Mouse (Mus musculus) left cerebral cortex, adult 11 months (tissue): Measurements from ENCODE around the gene Il12rb2.

Experiments
- DNase-seq: peaks from one replicate; pipeline ENCODE4 v3.0.0; 2022; ENCODE audit warnings: low spot score

The Il12rb2 gene

DNA sequence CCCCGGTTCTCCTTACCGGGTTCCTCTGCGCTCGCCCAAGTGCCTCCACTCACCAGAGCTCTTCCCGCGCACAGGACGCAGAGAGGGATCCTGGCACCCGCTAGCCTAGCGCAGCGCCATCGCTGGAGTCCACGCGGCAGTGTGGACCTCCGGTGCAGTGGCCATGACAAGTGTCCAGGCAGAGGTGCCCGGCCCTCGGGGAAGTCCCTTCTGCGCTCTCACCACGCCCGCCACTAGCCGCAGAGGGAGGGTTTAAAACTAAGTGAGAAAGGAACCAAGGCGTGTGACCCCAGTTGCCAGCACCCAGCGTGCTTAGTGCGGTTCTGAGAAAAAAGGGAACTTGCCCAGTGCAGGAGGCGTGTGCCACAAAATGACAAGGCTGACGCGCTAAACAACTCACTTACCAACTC lies at the start of gene Il12rb2:
Il12rb2 (minus strand) TSS at position 207 of the 410 bp plus-strand sequence.
- DNase-seq: no peak

- no peak for DNase-seq
Measured at GRCm38 (mm10) chr6:67421761-67422160, 45.8 kb upstream of the Il12rb2 start.

GRCm38 (mm10) chr6:67416557-67416956 lies 40.6 kb upstream of the Il12rb2 start:
- DNase-seq: no peak

- no peak for DNase-seq
Measured at GRCm38 (mm10) chr6:67415276-67415675, 39.3 kb upstream of the Il12rb2 start.

GRCm38 (mm10) chr6:67413378-67413777 lies 37.4 kb upstream of the Il12rb2 start:
- no peak for DNase-seq

DNA sequence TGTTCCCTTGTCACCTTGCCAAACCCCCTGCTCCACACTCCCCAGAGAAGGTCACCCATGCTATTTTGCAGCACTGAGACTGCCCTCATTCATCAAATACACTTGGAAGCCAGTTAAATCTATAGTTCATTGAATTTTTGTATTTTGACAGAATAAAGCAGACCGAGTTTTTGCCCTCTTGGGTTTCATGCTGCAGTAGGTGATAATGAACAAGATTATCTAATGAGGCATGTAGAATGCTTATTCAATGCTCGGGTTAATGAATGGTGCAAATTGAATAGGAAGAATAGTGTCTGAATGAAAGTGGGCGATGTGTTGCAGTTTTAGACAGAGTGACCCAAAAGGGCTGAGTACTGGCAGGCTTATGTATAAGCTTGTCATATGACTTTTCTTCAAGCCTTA lies 29.3 kb upstream of the Il12rb2 start:
- no peak for DNase-seq

- no peak for DNase-seq
Measured at GRCm38 (mm10) chr6:67399551-67399950, 23.6 kb upstream of the Il12rb2 start.

DNA sequence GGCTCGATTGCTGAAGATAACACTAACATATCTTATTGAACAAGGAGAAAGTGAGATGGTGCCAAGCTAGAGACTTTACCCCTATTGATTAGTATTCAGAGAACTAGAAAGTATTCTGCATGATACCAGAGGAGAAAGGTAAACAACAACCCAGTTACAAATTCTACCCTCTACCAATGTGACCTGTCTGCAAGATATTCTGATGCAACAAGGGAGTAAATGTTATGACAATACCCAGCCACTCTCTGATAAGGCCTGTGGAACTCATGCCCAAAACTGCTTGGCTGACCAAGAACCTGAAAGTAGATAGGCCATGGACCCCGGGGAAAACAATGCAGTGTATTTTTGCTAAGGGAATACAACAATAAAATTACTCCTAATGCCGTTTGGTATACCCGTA lies 10.2 kb downstream of the Il12rb2 start:
- DNase-seq: no peak

GRCm38 (mm10) chr6:67348065-67348464 lies 27.9 kb downstream of the Il12rb2 start:
- no peak for DNase-seq

DNA sequence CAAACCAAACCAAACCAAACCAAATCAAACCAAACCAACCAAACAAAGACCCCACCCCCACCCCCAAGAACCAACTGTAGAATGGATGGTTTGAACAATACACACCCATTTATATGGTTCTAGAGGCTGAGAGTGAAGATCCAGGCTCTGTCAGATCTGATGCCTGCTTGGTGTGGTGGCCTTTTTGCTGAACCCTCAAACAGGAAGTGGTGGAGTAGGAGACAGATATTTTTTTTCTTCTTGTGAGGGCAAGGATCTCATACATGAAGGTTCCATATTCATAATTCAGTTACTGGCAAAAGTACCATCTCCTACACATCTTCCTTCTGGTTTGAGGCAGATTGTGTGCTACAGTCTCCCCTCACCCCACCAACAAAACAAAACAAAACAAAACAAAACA lies 36.5 kb downstream of the Il12rb2 start:
- DNase-seq: no peak

DNA sequence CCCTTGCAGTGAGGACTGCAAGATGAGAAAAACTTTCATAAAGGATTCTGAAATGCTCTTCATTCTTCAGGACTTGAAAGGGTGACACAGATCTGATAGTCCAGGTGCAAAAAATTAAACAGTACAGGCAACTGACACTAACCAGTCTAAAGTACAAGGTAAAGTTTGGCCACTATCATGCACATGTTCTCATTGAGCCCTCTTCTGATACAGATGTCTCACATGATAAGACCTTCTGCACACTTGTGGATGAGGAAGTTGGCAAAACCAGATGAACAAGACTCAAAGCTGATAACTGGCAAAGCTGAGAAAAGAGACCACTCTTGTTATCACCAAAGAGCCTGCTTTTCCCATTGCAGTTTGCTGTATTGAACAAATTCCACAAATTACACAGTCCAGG lies 38.0 kb downstream of the Il12rb2 start:
- no peak for DNase-seq

GRCm38 (mm10) chr6:67323788-67324187 lies 52.2 kb downstream of the Il12rb2 start:
- no peak for DNase-seq

DNA sequence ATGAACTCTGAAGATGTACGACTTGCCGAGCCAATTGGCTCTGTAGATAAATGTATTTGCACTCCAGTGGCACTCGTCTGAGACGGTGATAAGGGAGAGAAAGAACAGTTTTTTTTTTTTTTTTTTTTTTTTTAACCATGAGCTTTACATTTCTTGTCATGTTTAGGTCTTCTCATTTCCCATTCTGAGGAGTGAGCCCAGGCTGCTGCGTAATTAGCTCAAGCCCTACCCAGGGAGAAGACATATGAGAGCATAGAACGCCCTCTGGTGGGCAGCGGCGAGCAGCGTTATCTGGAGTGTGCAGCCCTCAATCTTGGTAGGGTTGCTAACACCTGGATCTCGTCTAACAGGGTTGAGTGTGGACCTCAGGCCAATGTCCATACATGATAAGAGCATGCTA lies 57.5 kb downstream of the Il12rb2 start:
- DNase-seq: no peak

GRCm38 (mm10) chr6:67317827-67318338 lies 58.1 kb downstream of the Il12rb2 start:
- no peak for DNase-seq

- DNase-seq: no peak
Measured at GRCm38 (mm10) chr6:67317068-67317467, 58.9 kb downstream of the Il12rb2 start.

DNA sequence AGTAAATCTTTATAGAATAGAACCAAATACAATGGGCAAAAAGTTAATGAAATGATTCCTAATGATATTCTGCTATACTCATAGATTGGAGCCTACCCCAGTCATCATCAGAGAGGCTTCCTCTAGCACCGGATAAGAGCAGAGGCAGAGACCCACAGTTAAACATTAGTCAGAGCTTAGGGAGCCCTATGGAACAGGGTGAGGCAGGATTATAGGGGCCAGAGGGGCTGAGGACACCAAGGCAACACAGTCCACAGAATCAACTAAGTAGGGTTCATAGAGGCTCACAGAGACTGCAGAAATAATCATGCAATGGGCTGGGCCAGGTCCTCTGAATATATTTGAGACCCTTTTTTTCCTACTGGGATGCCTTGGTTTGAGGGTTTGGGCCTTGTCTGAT lies 61.3 kb downstream of the Il12rb2 start:
- no peak for DNase-seq

DNA sequence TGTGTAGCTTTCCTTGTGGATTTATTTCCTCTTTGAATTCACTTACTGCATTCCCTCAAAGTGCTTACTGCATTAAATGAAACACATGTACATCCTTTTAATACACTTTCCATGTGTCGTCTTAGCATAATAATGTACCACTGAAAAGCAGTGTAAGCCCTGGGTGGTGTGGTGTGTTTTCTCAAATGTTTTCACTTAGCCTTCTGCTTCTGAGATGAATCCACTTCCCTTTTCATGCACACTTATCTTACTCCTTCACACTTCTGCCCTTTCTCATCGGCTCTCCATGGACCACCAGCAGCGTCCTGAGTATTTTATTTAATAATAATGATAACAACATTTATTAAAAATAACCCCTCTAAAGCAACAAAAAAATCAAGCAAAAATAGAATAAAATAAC lies 66.2 kb downstream of the Il12rb2 start:
- no peak for DNase-seq

DNA sequence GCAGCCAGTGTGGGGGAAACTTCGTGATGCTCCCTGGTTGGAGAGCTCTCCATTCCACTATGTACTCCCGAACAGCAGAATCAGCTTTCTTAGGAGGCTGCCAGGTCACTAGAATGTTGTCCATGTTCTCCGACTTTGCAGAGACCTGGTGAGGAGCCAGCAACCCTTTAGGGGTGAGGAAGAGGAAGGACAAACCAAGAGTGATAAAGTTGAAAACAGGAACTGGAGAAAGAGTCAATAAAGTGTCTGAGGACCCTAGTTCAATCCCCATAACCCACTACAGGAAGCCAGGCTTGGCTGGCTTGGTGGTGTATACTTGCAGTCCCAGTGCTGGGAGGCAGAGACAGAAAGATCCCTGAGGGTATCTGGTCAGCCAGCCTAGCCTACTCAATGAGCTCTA lies 67.0 kb downstream of the Il12rb2 start:
- DNase-seq: no peak

DNA sequence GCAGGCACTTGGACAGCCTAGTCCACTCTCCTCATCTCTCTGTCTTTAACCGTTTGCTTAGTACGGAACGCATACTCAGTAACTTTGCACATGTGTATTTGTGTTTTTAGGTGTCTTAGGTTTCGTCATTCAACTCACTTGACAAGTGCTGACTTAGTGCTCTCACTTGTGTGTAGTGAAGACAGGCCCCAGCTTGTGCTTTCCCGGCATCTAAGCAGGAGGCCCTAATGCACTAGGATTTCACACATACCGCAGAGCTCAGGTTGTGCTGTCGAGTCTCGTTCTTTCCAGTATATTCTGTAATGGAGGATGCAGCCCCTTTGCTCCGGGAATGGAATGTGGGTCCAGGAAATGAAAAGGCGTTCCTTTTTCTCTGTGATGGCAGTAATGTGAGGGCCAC lies 72.8 kb downstream of the Il12rb2 start:
- DNase-seq: no peak

- DNase-seq: no peak
Measured at GRCm38 (mm10) chr6:67302471-67302870, 73.5 kb downstream of the Il12rb2 start.

DNA sequence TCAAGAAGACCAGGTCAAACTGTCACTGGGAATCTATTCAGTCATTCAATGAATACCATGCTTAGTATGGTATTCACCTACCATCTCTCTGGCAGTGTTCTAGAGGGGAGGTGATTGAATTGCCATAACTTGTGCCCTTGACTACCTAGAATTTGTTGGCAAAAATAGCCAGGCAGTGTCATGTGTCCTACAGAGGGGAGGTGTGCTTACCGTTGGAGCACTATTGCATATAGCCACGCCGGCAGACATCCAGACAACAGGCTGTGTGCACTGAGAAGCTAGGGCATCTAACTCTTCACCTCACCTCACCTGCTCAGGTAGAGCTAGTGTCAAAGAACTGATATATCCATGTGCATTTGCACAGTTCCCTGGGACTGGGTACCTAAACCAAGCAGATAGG lies 74.8 kb downstream of the Il12rb2 start:
- DNase-seq: no peak

DNA sequence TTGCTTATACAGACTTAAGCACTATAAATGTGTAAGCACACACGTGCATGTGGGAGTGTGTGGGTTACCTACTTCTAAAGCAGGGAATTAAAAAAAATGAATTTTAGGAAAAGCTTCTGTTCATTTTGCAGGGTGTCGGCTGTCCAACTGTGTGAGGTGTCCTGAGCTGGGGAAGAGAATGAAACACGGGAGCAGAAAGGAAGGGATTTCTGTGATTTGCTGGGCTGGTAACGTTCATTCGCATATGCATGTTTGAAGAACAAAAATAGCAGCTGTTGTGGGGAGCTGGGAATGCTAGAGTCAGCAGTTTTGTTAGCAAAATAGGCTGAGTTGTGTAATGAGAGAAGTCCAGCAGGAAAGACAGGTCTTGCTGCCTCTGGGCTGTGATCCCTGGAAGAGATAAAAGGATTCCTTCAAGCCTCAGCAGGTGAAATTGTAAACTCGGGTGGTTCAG lies 75.3 kb downstream of the Il12rb2 start:
- peak; percentile 28 for DNase-seq

DNA sequence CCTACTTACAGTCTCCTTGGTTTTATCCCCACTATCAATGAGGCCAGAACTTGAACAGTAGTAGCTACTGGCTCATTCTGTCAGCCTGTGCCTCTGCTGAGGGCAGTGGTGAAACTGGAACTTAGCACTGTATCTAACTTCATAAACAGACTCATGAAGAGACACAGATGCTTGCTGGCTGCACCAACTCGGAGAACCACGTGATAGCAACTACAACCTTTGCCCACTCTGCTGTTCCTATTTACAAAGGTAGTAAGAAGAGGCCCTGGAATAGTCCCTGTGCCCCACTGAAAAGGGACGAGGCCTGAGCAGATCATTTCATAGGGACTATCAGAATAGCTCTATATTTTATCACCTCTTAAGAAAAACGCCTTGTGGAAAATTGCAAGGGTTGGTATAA lies 75.7 kb downstream of the Il12rb2 start:
- no peak for DNase-seq

- DNase-seq: no peak
Measured at GRCm38 (mm10) chr6:67298742-67299141, 77.2 kb downstream of the Il12rb2 start.

- no peak for DNase-seq
Measured at GRCm38 (mm10) chr6:67296126-67296525, 79.9 kb downstream of the Il12rb2 start.
